Mouse (Mus musculus) spleen, adult 2 months (tissue): ENCODE results near the gene Adgrg6.

Experiments used
- CTCF ChIP-seq: fragments of 200-500 bp; IDR thresholded peaks from 2 replicates; pipeline ENCODE4 v1.5.1; 2011; ENCODE audit warnings: mild to moderate bottlenecking, inconsistent platforms; ENCODE audit not compliant: insufficient read depth, insufficient read length, insufficient replicate concordance; ENCODE audit errors: extremely low read depth
- POLR2A ChIP-seq: fragments of 200-500 bp; IDR thresholded peaks from 2 replicates; pipeline ENCODE4 v1.6.1; 2011; ENCODE audit warnings: low read depth, low read length, inconsistent platforms

GRCm38 (mm10) chr10:14517909-14518308 lies 27.6 kb downstream of the Adgrg6 start:
- TF ChIP-seq CTCF: no peak
- no peak for TF ChIP-seq POLR2A
